Mouse (Mus musculus) hindbrain, embryonic 10.5 days (tissue): ENCODE results near the gene Vps18. TPM values are rescaled to one million over a fixed set of nuclear protein-coding genes. Genes with fewer than 3 reads are reported as not detected.
A peak's percentile ranks its signal among the peaks of the same experiment; 100 is the strongest.

Experiments used
- DNase-seq: peaks from one replicate; pipeline ENCODE4 v3.0.0-alpha.2; 2017; ENCODE audit warnings: low spot score
- H3K27ac ChIP-seq: fragments of 300-500 bp; sonication (generic); 2 replicates; pipeline ENCODE4 v1.5.1; 2016; ENCODE audit warnings: mild to moderate bottlenecking, moderate library complexity
- H3K27me3 ChIP-seq: fragments of 300-500 bp; sonication (generic); 2 replicates; pipeline ENCODE4 v1.6.1; 2016; ENCODE audit warnings: mild to moderate bottlenecking; ENCODE audit not compliant: poor library complexity, insufficient read depth, severe bottlenecking
- H3K36me3 ChIP-seq: fragments of 300-500 bp; sonication (generic); 2 replicates; pipeline ENCODE4 v1.6.1; 2016; ENCODE audit warnings: mild to moderate bottlenecking, moderate library complexity
- H3K4me1 ChIP-seq: fragments of 300-500 bp; sonication (generic); replicated peaks from 2 replicates; pipeline ENCODE4 v1.6.1; 2016; ENCODE audit warnings: mild to moderate bottlenecking
- H3K4me3 ChIP-seq: fragments of 300-500 bp; sonication (generic); 2 replicates; pipeline ENCODE4 v1.5.1; 2016; ENCODE audit warnings: mild to moderate bottlenecking, moderate library complexity
- H3K9me3 ChIP-seq: fragments of 300-500 bp; sonication (generic); 2 replicates; pipeline ENCODE4 v1.6.1; 2016; ENCODE audit warnings: mild to moderate bottlenecking, moderate library complexity
- WGBS: fragments of 180-500 bp; shearing (Covaris S2); methylation state at CpG from one replicate; pipeline ENCODE4 v1.1.7; 2016; 5-methylcytosine and 5-hydroxymethylcytosine counted together
- polyA plus RNA-seq: library from polyadenylated mRNA; unstranded; fragments of >200 nt; fragmentation: Nextera tagmentation; extraction: Ambion mirVana; gene quantifications from 2 replicates; pipeline ENCODE4 v1.2.1, GENCODE M21; 2016

Vps18 gene
- polyA plus RNA-seq, 1 experiment from 2014 or later: 26.7 TPM

DNA sequence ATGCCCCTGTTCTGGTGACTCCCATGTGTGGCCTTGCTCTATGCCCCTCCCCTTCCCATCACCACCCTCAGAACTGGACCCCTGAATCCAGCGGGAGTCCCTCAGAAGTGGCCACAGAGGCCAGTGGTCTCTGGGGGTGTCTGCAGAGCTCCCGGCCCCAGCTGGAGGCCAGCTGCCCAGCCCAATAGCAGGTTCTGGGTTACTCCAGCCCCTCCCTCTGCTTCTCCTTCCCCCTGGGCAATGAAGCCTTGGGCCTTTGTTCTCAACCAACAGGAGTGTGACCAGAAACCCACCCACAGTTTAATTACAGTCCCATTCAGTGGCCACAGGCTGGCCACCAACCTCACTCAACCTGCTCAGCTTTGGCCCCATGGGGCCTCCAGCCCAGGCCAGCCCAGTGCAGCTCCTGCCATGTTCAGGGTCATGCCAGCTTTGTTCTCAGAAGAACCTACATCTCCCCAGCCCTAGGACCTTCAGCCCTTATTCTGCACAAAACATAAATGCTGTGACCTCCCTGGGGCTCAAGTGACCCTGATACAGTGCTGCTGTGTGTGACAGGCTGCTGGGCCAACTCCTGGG is 23.9 kb downstream of the Vps18 start:
- peaks cover 48% of the 10 kb centered on the region for H3K4me1 ChIP-seq
- no peak overlapping the region for H3K4me3 ChIP-seq
- WGBS: 40% methylated on average over 2 of the region's 2 CpGs
- no peaks in the 10 kb centered on the region for H3K36me3 ChIP-seq
- H3K27ac ChIP-seq: peak overlapping the region; percentile 63; the same call in 1 of the 2 replicates
- peaks cover 50% of the 10 kb centered on the region for H3K27me3 ChIP-seq
- peak; percentile 30 for DNase-seq
- peaks cover 5% of the 10 kb centered on the region; the same call in 1 of the 2 replicates for H3K9me3 ChIP-seq

GRCm38 (mm10) chr2:119313780-119314479 is 25.4 kb downstream of the Vps18 start:
- H3K36me3 ChIP-seq: no peaks in the 10 kb centered on the region
- peaks cover 5% of the 10 kb centered on the region; the same call in 1 of the 2 replicates for H3K9me3 ChIP-seq
- H3K27me3 ChIP-seq: peaks cover 65% of the 10 kb centered on the region
- DNase-seq: no peak
- WGBS: 26% methylated on average over 10 of the region's 10 CpGs
- H3K4me1 ChIP-seq: peaks cover 48% of the 10 kb centered on the region
- H3K27ac ChIP-seq: no peak overlapping the region
- H3K4me3 ChIP-seq: no peak overlapping the region

- 65% methylated on average over 12 of the region's 12 CpGs for WGBS
- no peak overlapping the region for H3K27ac ChIP-seq
- H3K27me3 ChIP-seq: peaks cover 74% of the 10 kb centered on the region
- no peaks in the 10 kb centered on the region for H3K36me3 ChIP-seq
- no peak overlapping the region for H3K4me3 ChIP-seq
- H3K9me3 ChIP-seq: peaks cover 5% of the 10 kb centered on the region; the same call in 1 of the 2 replicates
- no peak for DNase-seq
- peaks cover 48% of the 10 kb centered on the region for H3K4me1 ChIP-seq
Observed at GRCm38 (mm10) chr2:119314742-119315310, 26.3 kb downstream of the Vps18 start.

- Histone ChIP-seq H3K9me3 (peaks cover 5% of the 10 kb centered on the region; the same call in 1 of the 2 replicates), H3K27me3 (peaks cover 99% of the 10 kb centered on the region), H3K4me3 (no peak overlapping the region), H3K4me1 (peaks cover 47% of the 10 kb centered on the region), H3K27ac (no peak overlapping the region), H3K36me3 (no peaks in the 10 kb centered on the region)
- no peak for DNase-seq
- 74% methylated on average over 3 of the region's 3 CpGs for WGBS
Observed at GRCm38 (mm10) chr2:119318043-119318710, 29.6 kb downstream of the Vps18 start.

GRCm38 (mm10) chr2:119320571-119320970 is 32.0 kb downstream of the Vps18 start:
- H3K4me3 ChIP-seq: no peak overlapping the region
- H3K36me3 ChIP-seq: no peaks in the 10 kb centered on the region
- DNase-seq: no peak
- peaks cover 5% of the 10 kb centered on the region; the same call in 1 of the 2 replicates for H3K9me3 ChIP-seq
- H3K4me1 ChIP-seq: peaks cover 49% of the 10 kb centered on the region
- WGBS: 70% methylated on average over 8 of the region's 8 CpGs
- peaks cover 99% of the 10 kb centered on the region for H3K27me3 ChIP-seq
- no peak overlapping the region for H3K27ac ChIP-seq

DNA sequence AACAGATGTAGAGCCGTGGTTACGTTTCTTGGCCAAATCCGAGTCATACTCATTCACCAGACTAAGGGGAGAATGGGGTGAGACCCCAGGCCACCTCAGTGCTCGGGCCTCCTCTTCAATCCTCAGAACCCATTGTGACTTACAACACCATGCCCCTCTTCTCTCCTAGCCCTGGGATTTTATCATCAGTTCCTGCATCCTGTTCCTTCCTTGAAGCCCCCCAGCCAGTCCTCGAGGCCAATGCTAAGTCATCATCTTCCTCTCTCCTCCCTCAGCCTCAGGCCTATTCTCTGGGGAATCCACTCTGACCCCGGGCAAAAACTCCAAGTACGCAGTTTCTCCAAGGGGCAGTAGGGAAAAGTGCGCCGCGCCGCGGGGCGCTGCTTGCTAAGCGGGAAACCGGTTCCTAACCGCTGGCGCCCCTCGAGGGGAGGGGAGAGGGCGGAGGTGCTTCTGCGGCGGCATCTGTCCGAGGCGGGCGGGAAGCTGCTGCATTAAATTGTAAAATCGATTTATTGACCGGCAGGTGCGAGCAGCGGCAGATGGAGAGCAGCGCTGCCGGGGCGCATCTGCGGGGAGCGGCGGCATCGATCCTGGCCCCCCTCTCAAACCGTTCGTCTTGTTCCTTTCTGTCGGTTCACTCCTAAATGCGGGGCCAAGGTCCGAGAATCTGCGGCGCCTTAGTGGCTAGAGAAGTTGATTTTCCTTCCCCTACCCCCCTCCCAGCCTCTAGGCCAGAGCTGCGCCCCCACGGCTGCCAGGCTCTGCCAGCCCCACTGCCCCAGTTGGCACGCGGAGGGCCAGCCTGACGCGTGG is 33.4 kb downstream of the Vps18 start:
- H3K9me3 ChIP-seq: no peaks in the 10 kb centered on the region
- H3K27me3 ChIP-seq: peaks cover 100% of the 10 kb centered on the region
- H3K36me3 ChIP-seq: no peaks in the 10 kb centered on the region
- peak overlapping the region; percentile 79 for H3K27ac ChIP-seq
- H3K4me1 ChIP-seq: peaks cover 63% of the 10 kb centered on the region
- WGBS: 2% methylated on average over 48 of the region's 48 CpGs
- H3K4me3 ChIP-seq: peak overlapping the region; percentile 51
- peak; percentile 79 for DNase-seq

DNA sequence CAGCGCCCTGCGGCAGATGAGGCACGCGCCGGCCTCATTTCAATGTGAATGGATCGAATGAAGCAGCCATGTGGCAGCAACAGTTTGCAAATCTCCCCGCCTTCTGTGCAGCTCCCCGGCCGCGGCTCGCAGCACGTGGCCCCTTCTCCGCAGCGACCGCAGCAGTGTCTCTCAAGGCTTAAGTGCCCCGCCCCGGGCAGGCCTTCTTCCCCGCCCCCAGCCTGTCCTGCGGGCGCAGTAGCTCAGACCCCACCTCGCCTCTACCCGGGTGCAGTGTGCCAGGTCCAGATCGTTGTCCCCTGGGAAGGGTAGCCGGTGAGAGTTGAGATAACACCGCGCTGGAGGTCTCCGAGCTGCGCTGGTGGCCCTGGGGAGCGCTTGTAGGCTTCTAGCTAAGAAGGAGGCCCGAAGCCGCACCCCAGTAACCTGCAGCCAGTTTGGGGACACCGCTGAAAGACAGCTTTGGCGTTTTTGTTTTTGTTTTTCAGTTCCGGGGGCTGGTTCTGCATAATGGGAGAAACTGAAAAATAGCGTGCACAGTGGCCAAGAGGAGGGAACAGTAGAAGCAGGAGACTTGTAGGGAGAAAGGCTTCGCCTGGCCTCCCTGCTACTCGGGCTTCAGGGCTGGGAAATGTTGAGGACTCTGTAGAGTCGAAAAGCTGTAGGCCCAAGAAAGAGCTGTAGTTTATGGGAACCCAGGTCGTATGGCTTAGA is 34.2 kb downstream of the Vps18 start:
- Histone ChIP-seq H3K36me3 (no peaks in the 10 kb centered on the region), H3K27me3 (peaks cover 100% of the 10 kb centered on the region), H3K27ac (peak overlapping the region; percentile 79), H3K9me3 (no peaks in the 10 kb centered on the region), H3K4me3 (peak overlapping the region; percentile 51), H3K4me1 (peaks cover 70% of the 10 kb centered on the region)
- 2% methylated on average over 39 of the region's 39 CpGs for WGBS
- DNase-seq: no peak

DNA sequence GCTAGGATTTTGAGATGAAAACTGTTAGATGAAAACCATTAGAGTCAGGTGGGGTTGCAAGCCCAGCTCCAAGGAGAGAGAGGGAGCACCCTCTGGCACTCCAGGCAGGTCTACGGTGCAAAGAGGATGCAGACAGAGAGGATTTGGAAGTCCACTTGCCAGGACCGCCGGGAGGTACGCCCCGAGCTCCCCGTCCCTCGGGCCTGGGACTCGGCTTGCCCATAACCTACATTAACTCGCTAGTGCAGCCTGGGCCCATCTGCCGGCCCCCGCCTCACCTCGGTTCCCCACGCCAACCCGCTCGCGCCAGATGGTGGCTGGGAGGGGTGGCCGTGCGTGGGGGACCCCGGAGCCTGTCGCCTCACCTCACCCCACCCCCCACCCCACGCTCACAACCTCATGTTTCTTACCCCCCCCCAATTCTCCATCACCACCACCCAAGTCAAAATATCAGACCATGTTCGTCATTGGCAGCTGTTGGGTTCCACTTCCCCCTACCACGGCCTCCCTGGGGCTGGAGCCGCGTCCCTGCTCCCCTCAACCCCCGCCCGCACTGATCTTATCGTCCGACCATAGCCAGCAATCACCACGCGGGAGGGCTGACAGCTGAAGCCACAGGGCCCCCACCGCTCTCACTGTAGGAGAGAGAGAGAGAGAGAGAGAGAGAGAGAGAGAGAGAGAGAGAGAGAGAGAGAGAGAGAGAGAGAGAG is 35.5 kb downstream of the Vps18 start:
- Histone ChIP-seq H3K36me3 (no peaks in the 10 kb centered on the region), H3K27ac (peak overlapping the region; percentile 45; the same call in 1 of the 2 replicates), H3K9me3 (no peaks in the 10 kb centered on the region), H3K4me3 (peak overlapping the region; percentile 55), H3K27me3 (peaks cover 100% of the 10 kb centered on the region), H3K4me1 (peaks cover 78% of the 10 kb centered on the region)
- DNase-seq: peak; percentile 27
- WGBS: 2% methylated on average over 32 of the region's 32 CpGs

DNA sequence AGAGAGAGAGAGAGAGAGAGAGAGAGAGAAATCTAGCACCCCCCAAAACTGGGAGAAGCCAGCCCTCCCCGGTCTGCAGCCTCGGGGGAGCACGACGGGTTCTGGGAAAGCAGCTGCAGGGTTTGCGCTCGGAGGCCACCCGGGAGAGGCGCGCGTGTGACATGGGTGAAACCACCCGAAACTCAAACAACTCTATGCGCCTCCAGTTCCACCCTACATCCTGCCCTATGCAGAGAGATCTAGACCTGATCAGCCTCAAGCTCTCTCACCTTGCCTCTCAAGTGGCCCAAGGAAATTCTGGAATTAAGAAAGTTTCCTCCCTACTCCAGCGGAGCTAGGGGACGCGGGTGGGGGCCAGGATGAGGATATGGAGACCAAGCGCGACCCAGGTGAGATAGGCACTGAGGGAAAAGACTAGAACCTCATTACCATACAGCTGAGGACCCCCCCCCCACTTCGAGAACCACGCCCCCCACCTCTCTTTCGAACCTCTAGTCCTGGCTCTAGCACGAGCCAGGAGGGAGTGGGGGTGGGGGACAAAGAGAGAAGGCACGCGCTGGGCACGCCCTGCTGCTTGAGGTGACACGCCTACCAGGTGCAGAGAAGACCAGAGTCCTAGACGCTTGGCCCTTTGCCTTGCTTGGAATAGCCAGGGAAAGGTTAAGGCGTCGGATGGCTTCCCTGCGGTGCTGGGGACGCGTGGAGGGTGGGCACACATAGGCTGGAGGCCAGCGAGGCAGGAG is 36.2 kb downstream of the Vps18 start:
- Histone ChIP-seq H3K27ac (0 out of 2 replicates have a peak overlapping the region, but pooled peaks have one; percentile 45), H3K36me3 (no peaks in the 10 kb centered on the region), H3K27me3 (peaks cover 100% of the 10 kb centered on the region), H3K4me1 (peaks cover 78% of the 10 kb centered on the region), H3K4me3 (peak overlapping the region; percentile 55), H3K9me3 (no peaks in the 10 kb centered on the region)
- no peak for DNase-seq
- under 1% methylated on average over 32 of the region's 32 CpGs for WGBS

DNA sequence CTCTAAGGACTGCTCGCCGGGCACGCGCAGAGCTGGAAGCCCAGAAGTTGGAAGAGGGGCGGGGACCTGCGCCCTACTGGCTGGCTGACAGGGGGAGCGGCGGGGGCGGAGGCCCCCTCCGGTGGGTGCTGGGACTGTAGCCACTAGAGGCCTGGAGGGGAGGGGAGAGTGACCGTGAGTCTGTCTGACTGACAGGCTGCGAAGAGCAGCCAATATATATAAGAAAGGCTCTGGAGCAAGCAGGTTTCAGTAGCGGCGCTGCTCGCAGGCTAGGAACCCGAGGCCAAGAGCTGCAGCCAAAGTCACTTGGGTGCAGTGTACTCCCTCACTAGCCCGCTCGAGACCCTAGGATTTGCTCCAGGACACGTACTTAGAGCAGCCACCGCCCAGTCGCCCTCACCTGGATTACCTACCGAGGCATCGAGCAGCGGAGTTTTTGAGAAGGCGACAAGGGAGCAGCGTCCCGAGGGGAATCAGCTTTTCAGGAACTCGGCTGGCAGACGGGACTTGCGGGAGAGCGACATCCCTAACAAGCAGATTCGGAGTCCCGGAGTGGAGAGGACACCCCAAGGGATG is 37.1 kb downstream of the Vps18 start, which contains the start of gene Dll4:
TSS of gene Dll4 (plus strand) at position 217 of the 576 bp plus-strand sequence.
- H3K36me3 ChIP-seq: no peaks in the 10 kb centered on the region
- DNase-seq: peak; percentile 58
- H3K9me3 ChIP-seq: no peaks in the 10 kb centered on the region
- peaks cover 76% of the 10 kb centered on the region for H3K4me1 ChIP-seq
- peaks cover 100% of the 10 kb centered on the region for H3K27me3 ChIP-seq
- peak within 1 kb of the TSS; percentile 55 for H3K4me3 ChIP-seq
- H3K27ac ChIP-seq: peak within 1 kb of the TSS; percentile 50
- under 1% methylated on average over 33 of the region's 33 CpGs for WGBS
